Mouse (Mus musculus) embryonic fibroblast, embryonic 13.5 days (primary cell): ENCODE measurements at regions not wholly inside any gene's neighbourhood (a gene's known extent, or its start where the extent isn't known, plus 50 kb on each side); places are given as distances from the start of the nearest gene placed in this dataset.

Experiments used
- H3K27ac ChIP-seq: 2 replicates; pipeline ENCODE4 v1.5.1; 2012; ENCODE audit warnings: low read length, control low read depth, inconsistent platforms; ENCODE audit not compliant: insufficient read depth
- H3K4me1 ChIP-seq: 2 replicates; pipeline ENCODE4 v1.6.1; 2011; ENCODE audit warnings: low read length; ENCODE audit not compliant: control insufficient read depth, insufficient read depth
- H3K4me3 ChIP-seq: 2 replicates; pipeline ENCODE4 v1.5.1; 2011; ENCODE audit warnings: mild to moderate bottlenecking, control low read depth, low read length; ENCODE audit not compliant: insufficient read depth
- CTCF ChIP-seq: IDR thresholded peaks from 2 replicates; pipeline ENCODE4 v1.5.1; 2011; ENCODE audit warnings: mild to moderate bottlenecking, control low read depth, low read length, moderate library complexity, borderline replicate concordance; ENCODE audit not compliant: insufficient read depth
- POLR2A ChIP-seq: IDR thresholded peaks from 2 replicates; pipeline ENCODE4 v1.6.1; 2011; ENCODE audit warnings: low read depth, mild to moderate bottlenecking, control low read depth, low read length, moderate library complexity

DNA sequence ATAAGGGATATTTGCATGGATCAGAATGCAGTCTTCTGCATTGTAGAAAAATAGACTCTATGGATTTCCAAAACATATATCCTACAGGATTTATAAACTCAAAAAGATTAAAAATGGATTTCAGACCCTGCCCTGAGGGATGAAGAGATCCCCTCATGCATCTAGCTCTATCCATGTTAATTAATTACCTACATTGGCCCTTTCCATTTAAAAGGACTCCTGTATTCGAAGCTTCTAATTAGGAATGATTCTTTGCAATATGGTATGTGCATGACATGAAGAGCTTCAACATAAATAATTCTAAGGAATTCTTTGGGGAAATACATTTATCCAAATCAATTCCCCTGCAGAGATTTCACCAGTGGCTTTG, 444.2 kb downstream of the Psat1 start:
- TF ChIP-seq POLR2A (no peak), CTCF (no peak)
- H3K4me3 ChIP-seq, result no peak overlapping the region
- H3K4me1 ChIP-seq, result no peaks in the 10 kb centered on the region
- H3K27ac ChIP-seq, result no peak overlapping the region

DNA sequence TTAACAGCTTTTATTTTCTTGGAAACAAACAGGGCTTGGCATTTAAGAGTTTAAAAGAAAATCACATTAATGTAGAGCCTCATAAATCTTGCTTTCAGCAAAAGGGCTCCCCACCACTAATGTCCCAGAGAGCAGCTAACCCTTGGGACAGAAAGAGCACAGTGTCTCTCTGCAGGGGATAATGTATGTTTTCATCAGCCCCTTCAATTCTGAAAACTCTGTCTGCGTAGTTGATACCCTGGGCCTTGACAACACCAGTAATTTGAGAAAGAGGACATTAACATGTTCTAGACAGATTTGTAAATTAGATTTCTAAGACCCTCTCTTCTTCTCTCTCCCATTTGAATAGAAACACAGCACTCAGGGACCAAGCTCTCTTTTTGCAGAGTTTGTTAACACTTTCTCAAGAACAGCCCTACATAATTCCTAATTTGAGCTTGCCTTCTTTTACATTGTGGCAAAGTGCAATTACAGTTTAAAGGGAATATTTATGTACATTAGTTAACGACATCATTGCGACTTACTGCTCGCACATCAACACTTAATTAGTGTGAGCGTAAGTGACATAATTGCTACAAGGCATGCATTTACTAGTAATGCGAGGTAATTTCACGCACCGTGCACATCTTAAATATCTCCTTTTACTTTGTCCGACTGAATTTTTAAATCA, 444.7 kb downstream of the Psat1 start:
- Histone ChIP-seq H3K27ac (no peak overlapping the region), H3K4me3 (no peak overlapping the region), H3K4me1 (no peaks in the 10 kb centered on the region)
- TF ChIP-seq POLR2A, result no peak
- TF ChIP-seq CTCF, result no peak

DNA sequence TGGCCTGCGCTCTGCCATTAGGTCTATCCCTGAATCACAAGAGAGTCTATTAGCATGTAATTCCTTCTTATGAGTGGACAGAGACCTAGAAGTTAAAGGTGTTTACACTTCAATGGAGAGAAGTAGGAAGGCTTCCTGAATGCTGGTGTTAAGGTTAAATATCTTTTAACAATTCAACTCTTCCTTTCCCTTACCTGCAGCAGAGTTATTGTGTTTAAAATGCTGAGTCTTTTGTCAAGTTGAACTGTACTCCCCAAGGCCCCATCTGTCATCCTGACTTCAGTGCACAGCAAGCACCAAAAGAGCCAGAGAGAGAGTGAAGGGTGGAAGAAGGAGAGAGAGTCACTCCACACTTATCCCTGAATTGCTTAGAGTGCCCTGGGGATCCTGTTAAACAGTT, 451.6 kb downstream of the Psat1 start:
- H3K27ac ChIP-seq, result no peak overlapping the region
- no peak overlapping the region for H3K4me3 ChIP-seq
- H3K4me1 ChIP-seq, result no peaks in the 10 kb centered on the region
- TF ChIP-seq CTCF (no peak), POLR2A (no peak)

DNA sequence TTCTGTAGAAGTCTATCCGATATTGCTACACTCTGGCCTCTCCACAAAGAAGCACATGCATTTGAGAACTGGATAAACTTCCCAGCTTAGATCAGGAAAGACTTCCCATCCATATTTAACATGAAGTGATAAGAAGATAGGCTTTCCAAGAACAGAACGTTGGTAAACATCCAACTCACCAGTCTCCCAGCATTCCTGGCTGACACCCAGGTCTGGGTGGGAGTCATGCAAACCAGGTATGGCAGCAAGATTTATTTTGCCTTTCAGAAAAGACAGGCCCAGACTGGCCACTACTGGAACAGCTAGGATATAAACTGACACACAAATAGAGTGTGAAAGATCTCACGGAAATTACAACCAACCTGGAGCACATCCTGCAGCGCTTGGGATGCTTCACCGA, 459.6 kb downstream of the Psat1 start:
- H3K4me1 ChIP-seq, result no peaks in the 10 kb centered on the region
- TF ChIP-seq CTCF (no peak), POLR2A (no peak)
- no peak overlapping the region for H3K4me3 ChIP-seq
- H3K27ac ChIP-seq, result no peak overlapping the region

- no peak for TF ChIP-seq CTCF
- TF ChIP-seq POLR2A, result no peak
- no peak overlapping the region for H3K27ac ChIP-seq
- H3K4me3 ChIP-seq, result no peak overlapping the region
- H3K4me1 ChIP-seq, result no peaks in the 10 kb centered on the region
Observed at GRCm38 (mm10) chr19:15481605-15482004, 465.5 kb downstream of the Psat1 start.

DNA sequence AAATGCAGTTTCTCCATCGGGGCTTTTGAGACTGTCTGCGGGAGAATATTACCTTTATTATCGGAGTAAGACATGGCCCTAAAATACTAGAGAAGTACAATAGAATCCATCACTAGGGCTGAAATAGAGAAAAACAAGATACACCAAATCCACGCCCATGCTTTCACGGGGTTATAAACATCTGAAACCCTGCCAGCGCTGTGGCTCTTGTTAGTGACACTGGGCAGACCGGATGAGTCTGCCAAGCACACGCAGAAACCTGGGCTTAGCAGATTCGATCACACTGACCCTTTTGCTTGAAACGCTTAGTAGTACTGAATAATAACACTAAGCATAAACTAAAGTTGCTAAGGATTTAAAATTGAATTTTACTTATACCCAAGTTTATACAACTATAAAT, 477.6 kb downstream of the Psat1 start:
- no peaks in the 10 kb centered on the region for H3K4me1 ChIP-seq
- TF ChIP-seq POLR2A (no peak), CTCF (no peak)
- no peak overlapping the region for H3K27ac ChIP-seq
- H3K4me3 ChIP-seq, result no peak overlapping the region

- Histone ChIP-seq H3K4me3 (no peak overlapping the region), H3K4me1 (no peaks in the 10 kb centered on the region), H3K27ac (no peak overlapping the region)
- TF ChIP-seq POLR2A (no peak), CTCF (no peak)
Observed at GRCm38 (mm10) chr19:15466713-15467112, 480.4 kb downstream of the Psat1 start.

GRCm38 (mm10) chr19:15465063-15465760, 481.9 kb downstream of the Psat1 start:
- Histone ChIP-seq H3K4me3 (no peak overlapping the region), H3K4me1 (no peaks in the 10 kb centered on the region), H3K27ac (no peak overlapping the region)
- TF ChIP-seq POLR2A (no peak), CTCF (no peak)

DNA sequence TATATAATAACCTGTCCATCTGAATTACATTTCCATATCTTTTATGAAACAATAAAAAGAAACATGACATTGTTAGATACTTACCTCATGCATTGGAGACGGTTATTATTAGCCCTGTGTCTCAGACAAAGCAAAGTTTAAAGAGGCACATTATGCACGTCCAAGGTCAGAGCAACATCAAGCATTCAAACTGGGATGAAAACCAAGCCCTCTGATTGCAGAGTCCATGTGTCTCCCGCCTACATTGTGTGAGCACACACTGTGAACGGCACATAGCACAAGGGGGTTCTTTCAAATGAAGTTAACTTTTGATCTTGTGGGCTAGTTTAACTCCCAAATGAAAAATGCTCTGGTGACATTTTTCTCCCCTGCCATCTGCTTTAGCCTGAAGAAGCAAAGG, 489.3 kb downstream of the Psat1 start:
- TF ChIP-seq POLR2A (no peak), CTCF (no peak)
- H3K27ac ChIP-seq, result no peak overlapping the region
- H3K4me3 ChIP-seq, result no peak overlapping the region
- peaks cover 4% of the 10 kb centered on the region; the same call in 1 of the 2 replicates for H3K4me1 ChIP-seq

DNA sequence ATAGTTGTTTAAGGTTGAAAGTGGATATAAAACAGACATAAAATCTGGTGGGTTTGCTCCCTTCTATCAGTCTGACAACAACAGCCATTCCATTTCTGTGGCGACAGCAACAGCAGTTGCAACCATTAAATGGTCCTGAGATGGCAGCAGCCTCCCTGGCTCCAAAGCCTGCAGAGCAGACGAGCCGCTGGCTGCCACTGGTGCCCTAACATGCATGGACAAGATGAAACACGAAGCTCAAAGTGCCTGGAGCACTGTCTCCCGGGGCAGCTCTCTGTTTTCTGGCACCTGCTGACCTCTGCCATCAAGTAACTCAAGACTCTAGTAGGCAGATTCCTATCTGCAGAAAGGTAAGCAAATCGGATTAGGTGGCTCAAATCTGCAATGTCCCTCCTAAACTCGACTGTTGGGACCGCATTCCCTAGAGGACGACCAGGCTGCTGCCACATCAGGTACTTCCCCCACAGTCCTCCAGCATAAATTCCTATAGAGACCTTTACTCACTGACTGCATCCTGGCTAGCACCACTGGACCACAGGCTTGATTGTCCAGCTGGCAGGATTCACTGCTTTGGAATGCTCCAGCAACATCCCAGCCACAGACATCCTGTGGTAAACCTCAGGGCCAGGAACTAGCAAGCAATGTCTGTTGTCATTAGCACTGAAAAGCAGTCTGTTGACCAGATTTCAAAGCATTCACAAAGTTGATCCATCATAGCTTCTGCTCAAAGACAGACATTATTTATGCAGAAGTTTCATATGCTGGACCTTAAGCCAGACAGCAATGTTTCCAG, 490.0 kb downstream of the Psat1 start:
- TF ChIP-seq CTCF (no peak), POLR2A (no peak)
- no peak overlapping the region for H3K27ac ChIP-seq
- no peak overlapping the region for H3K4me3 ChIP-seq
- H3K4me1 ChIP-seq, result peaks cover 4% of the 10 kb centered on the region; the same call in 1 of the 2 replicates
